Mouse (Mus musculus): ENCODE measurements at regions not wholly inside any gene's neighbourhood (a gene's known extent, or its start where the extent isn't known, plus 50 kb on each side); places are given as distances from the start of the nearest gene placed in this dataset.

DNA sequence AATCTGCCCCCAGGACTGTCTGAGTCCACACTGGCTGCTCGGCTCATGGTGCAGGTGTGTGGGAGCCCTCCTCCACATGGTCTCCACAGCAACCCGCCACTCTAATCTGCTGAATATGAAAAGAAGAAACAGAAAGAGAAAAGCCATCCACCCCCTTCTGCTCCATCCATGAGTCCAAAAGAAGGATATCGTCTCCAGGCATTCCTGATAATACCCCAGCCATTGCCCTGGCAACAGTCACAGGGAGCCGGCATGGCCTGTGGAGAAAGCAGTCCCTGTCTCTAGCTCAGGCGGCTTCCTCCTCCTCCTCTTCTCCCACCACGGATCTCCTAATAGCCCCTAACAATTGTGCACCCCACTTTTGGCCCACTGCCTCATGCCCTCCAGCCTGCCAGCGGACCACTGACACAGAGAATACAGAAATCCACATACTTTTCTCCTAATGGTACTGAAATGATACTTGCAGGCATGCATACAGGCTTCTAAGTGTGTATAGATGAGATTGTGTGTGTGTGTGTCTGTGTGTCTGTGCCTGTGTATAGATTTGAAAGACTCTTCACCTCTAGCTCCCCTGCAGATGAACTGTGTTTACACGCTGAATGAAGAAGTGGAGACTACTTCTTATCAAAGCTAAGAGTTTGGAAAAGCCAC, 301.5 kb upstream of the Mpdz start:
- TF ChIP-seq CTCF (IDR thresholded peaks at IDR 0.05; ENCODE audit: insufficient read depth, low read length) (no peak), POLR2A (IDR thresholded peaks at IDR 0.05; ENCODE audit: borderline replicate concordance, extremely low read depth, low read depth, low read length) (no peak)
